Comparison of ENCODE assay signal across 14 mouse cellular contexts in the genomic region with DNA sequence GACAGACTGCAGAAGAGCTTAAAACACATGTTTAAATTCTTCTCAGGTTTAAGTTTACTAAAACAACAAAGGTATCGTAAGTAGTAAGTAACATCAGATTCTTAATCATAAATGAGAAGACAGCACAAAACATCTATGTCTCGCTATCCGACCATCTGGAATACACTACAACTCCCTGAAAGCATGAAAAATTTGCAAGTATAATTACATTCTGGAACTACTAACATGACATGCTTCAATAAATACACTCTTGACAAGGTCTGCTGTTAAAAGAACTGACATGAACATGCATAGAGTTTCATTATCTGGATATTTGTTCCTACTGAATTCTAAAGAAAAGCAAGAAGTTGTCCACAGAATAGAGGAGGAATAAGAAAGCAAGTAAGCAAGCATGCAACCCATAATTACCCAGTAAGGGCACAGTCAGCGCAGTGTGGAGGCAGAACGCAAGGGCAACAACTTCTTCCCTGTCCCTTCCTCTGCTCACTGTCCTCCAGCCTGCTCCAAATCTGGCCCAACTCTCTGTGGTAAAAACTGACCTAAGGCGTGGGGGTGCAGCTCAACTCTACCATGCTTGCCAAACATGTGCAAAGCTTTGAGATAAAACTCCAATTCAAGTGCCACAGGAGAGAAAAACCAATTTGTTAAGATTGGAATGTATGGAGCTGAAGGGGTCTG.
"Had no signal": no experiment of that assay in that cellular context is flagged by ENCODE, and none has a peak within 500 bp of the region (broad histone marks: within the 10 kb centered on the region; RNA-seq: fewer than 3 reads in every experiment).

No protein-coding gene starts in this region.

- H3K9ac ChIP-seq: limb, embryonic 12.5 days; liver, embryonic 15.5 days; lung, embryonic 14.5 days; midbrain, embryonic 12.5 days had no signal

- H3K9me3 ChIP-seq: limb, embryonic 12.5 days; liver, embryonic 15.5 days; midbrain, embryonic 12.5 days had no signal

- H3K4me3 ChIP-seq: limb, embryonic 12.5 days; liver, embryonic 15.5 days; midbrain, embryonic 12.5 days had no signal

- H3K36me3 ChIP-seq: limb, embryonic 12.5 days; liver, embryonic 15.5 days; midbrain, embryonic 12.5 days had no signal

- H3K4me1 ChIP-seq: limb, embryonic 12.5 days; liver, embryonic 15.5 days had no signal

- H3K27me3 ChIP-seq: limb, embryonic 12.5 days; liver, embryonic 15.5 days; midbrain, embryonic 12.5 days had no signal

- H3K27ac ChIP-seq: limb, embryonic 12.5 days; liver, embryonic 15.5 days; midbrain, embryonic 12.5 days had no signal

- H3K4me2 ChIP-seq: limb, embryonic 12.5 days; liver, embryonic 15.5 days; lung, embryonic 14.5 days; midbrain, embryonic 12.5 days had no signal

- DNase-seq: kidney, adult 11 months; kidney, adult 9 months; kidney, postnatal 10 days; layer of hippocampus, adult 9-11 months; layer of hippocampus, postnatal 36 days; liver; lung, embryonic 14.5 days; lung, postnatal 10 days; lung, postnatal 4 days; thymus, adult 18-20 months; thymus, postnatal 25 days had no signal
